Mouse (Mus musculus) liver, adult 2 months (tissue): ENCODE measurements around the gene Rnf43.

Experiments
- CTCF ChIP-seq: fragments of 200-500 bp; IDR thresholded peaks from 2 replicates; pipeline ENCODE4 v1.5.1; 2011; ENCODE audit warnings: low read depth, low read length, control low read depth
- POLR2A ChIP-seq: fragments of 200-500 bp; IDR thresholded peaks from 2 replicates; pipeline ENCODE4 v1.6.1; 2011; ENCODE audit warnings: low read length, control low read depth; ENCODE audit not compliant: insufficient read depth; ENCODE audit errors: extremely low read depth

- TF ChIP-seq POLR2A: no peak
- TF ChIP-seq CTCF: no peak
These were observed 16.5 kb downstream of the Rnf43 start for GRCm38 (mm10) chr11:87678976-87679375.
